Mouse (Mus musculus) kidney, postnatal 0 days (tissue): ENCODE results near the gene Gm37240. TPM values are rescaled to one million over a fixed set of nuclear protein-coding genes. Genes with fewer than 3 reads are reported as not detected.
A peak's percentile ranks its signal among the peaks of the same experiment; 100 is the strongest.

Source experiments
- ATAC-seq: fragments of 200-750 bp; cut with Nextera tagmentation; replicated peaks from 2 replicates; pipeline ENCODE4 v1.8.0; 2017; ENCODE audit warnings: low read depth, moderate number of reproducible peaks, moderate TSS enrichment, moderate library complexity; ENCODE audit not compliant: low FRiP score
- DNase-seq: peaks from one replicate; pipeline ENCODE4 v3.0.0-alpha.2; 2016; ENCODE audit warnings: low spot score
- H3K27ac ChIP-seq: fragments of 300-500 bp; sonication (generic); 2 replicates; pipeline ENCODE4 v1.5.1; 2014; ENCODE audit warnings: mild to moderate bottlenecking
- H3K27me3 ChIP-seq: fragments of 300-500 bp; sonication (generic); 2 replicates; pipeline ENCODE4 v1.6.1; 2014; ENCODE audit warnings: low read length, mixed read lengths; ENCODE audit not compliant: insufficient read depth
- H3K36me3 ChIP-seq: fragments of 300-500 bp; sonication (generic); 2 replicates; pipeline ENCODE4 v1.6.1; 2014; ENCODE audit warnings: low read length, mixed read lengths; ENCODE audit not compliant: insufficient read depth
- H3K4me1 ChIP-seq: fragments of 300-500 bp; sonication (generic); replicated peaks from 2 replicates; pipeline ENCODE4 v1.6.1; 2014; ENCODE audit warnings: antibody characterized with exemption, low read length, mixed read lengths; ENCODE audit not compliant: insufficient read depth
- H3K4me2 ChIP-seq: fragments of 300-500 bp; sonication (generic); 2 replicates; pipeline ENCODE4 v1.6.1; 2014; ENCODE audit warnings: mild to moderate bottlenecking, low read length, moderate library complexity, mixed read lengths
- H3K4me3 ChIP-seq: fragments of 300-500 bp; sonication (generic); replicated peaks from 2 replicates; pipeline ENCODE4 v1.5.1; 2014; ENCODE audit warnings: low read depth, low read length
- H3K9ac ChIP-seq: fragments of 300-500 bp; sonication (generic); 2 replicates; pipeline ENCODE4 v1.6.1; 2014; ENCODE audit warnings: low read depth, low read length
- H3K9me3 ChIP-seq: fragments of 300-500 bp; sonication (generic); replicated peaks from 2 replicates; pipeline ENCODE4 v1.6.1; 2016; ENCODE audit warnings: low read length, inconsistent platforms, mixed read lengths
- CTCF ChIP-seq: IDR thresholded peaks from 2 replicates; pipeline ENCODE4 v1.5.1; 2016; ENCODE audit warnings: antibody characterized with exemption, low read depth, mild to moderate bottlenecking, moderate library complexity
- WGBS: fragments of 180-500 bp; shearing (Covaris S2); extraction: QIAGEN DNeasy Blood & Tissue Kit; methylation state at CpG from one replicate; pipeline ENCODE4 v1.1.7; 2014; 5-methylcytosine and 5-hydroxymethylcytosine counted together
- polyA plus RNA-seq: library from polyadenylated mRNA; unstranded; fragments of >200 nt; fragmentation: Nextera tagmentation; extraction: Ambion mirVana; gene quantifications from 2 replicates; pipeline ENCODE4 v1.2.1, GENCODE M21; 2015

Gene Gm37240
- polyA plus RNA-seq, 1 experiment from 2014 or later: 10.8 TPM

DNA sequence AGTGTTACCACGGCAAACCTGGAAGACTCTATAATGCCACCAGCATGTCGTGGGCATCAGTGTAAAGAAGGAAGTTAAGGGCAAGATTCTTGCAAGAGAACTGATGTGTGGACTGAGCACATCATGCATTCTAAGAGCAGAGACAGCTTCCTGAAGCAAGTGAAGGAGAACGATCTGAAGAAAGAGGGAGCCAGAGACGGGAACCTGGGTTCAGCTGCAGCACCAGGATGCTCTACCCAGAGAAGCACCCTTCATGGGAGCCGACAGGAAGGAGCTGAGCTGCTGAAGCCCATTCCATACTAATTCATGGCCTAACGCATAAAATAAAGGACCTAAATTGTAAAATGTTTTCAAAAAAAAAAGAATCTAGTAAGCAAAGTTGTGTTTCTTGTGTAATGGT lies 27.5 kb upstream of the Gm37240 start:
- Histone ChIP-seq H3K4me1 (0 out of 2 replicates have a peak, but pooled peaks cover 7% of the 10 kb centered on the region), H3K36me3 (no peaks in the 10 kb centered on the region), H3K9ac (no peak overlapping the region), H3K9me3 (no peaks in the 10 kb centered on the region), H3K27ac (no peak overlapping the region), H3K4me3 (no peak overlapping the region), H3K27me3 (no peaks in the 10 kb centered on the region), H3K4me2 (no peak overlapping the region)
- 93% methylated on average over 6 of the region's 6 CpGs for WGBS
- no peak for TF ChIP-seq CTCF
- DNase-seq (no peak), ATAC-seq (no peak)

GRCm38 (mm10) chr3:85907136-85907535 lies 19.8 kb upstream of the Gm37240 start:
- no peak for ATAC-seq
- Histone ChIP-seq H3K27ac (no peak overlapping the region), H3K4me3 (no peak overlapping the region), H3K4me1 (0 out of 2 replicates have a peak, but pooled peaks cover 7% of the 10 kb centered on the region), H3K4me2 (no peak overlapping the region), H3K9ac (no peak overlapping the region), H3K27me3 (no peaks in the 10 kb centered on the region), H3K36me3 (no peaks in the 10 kb centered on the region), H3K9me3 (no peaks in the 10 kb centered on the region)
- DNase-seq: no peak
- no peak for TF ChIP-seq CTCF
- WGBS: 78% methylated on average over 7 of the region's 7 CpGs

- H3K4me1 ChIP-seq: no peaks in the 10 kb centered on the region
- DNase-seq (no peak), ATAC-seq (no peak)
- no peaks in the 10 kb centered on the region for H3K9me3 ChIP-seq
- no peak overlapping the region for H3K4me2 ChIP-seq
- no peak for TF ChIP-seq CTCF
- H3K36me3 ChIP-seq: no peaks in the 10 kb centered on the region
- H3K27me3 ChIP-seq: no peaks in the 10 kb centered on the region
- H3K4me3 ChIP-seq: no peak overlapping the region
- H3K9ac ChIP-seq: no peak overlapping the region
- no peak overlapping the region for H3K27ac ChIP-seq
Observed at GRCm38 (mm10) chr3:85904371-85904770, 17.1 kb upstream of the Gm37240 start.

GRCm38 (mm10) chr3:85895020-85895419 lies 7.7 kb upstream of the Gm37240 start:
- Histone ChIP-seq H3K4me3 (no peak overlapping the region), H3K27me3 (no peaks in the 10 kb centered on the region), H3K27ac (no peak overlapping the region), H3K36me3 (no peaks in the 10 kb centered on the region), H3K4me2 (no peak overlapping the region), H3K9me3 (no peaks in the 10 kb centered on the region), H3K4me1 (no peaks in the 10 kb centered on the region), H3K9ac (no peak overlapping the region)
- TF ChIP-seq CTCF: no peak
- DNase-seq: no peak
- ATAC-seq: no peak
- WGBS: 96% methylated on average over 5 of the region's 5 CpGs

DNA sequence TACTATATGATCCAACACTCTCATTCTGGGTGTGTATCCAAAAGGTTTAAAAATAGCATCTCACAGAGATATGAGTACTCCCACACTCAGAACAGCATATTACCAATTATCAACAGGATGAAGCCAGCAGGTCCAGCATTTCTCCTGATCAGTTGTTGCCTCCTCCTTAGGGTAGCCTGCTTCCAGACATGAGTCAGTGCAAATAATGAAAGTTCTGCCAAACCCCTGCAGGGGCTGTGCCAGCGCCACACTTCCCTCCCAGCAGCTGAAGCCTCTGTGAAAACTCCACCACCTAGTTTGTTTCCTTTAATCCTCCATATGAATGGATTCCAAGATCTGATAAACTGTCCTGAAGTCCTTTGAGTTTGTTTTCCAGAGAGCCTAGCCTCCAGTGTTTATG lies 4.3 kb upstream of the Gm37240 start:
- ATAC-seq: no peak
- 55% methylated on average over 1 of the region's 1 CpGs for WGBS
- no peaks in the 10 kb centered on the region for H3K36me3 ChIP-seq

DNA sequence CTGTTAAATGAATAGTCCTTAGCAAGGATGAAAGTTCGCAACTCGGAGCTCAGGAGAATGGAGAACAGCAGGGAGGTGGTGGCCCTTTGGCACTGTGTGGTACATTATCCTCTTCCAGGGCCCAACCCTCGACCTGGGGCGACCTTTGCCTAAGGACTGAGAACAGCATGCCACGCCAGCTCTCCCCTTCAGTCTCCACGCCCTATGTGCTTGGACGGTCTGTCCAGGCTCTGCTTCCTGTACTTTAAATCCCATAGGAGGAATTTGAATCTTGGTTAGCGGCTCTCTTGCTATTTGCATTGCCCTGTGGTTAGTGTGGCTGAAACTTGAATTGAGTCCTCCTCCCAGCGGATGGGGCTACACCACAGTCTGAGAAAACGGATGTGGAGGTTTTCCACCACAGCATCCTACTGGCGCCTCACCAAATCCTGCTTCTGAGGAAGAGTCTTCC lies 928 bp upstream of the Gm37240 start:
- H3K36me3 ChIP-seq: no peaks in the 10 kb centered on the region
- TF ChIP-seq CTCF: peak; percentile 21; the same call in 1 of the 2 replicates
- H3K4me3 ChIP-seq: peak overlapping the region; percentile 61
- H3K9me3 ChIP-seq: no peaks in the 10 kb centered on the region
- H3K9ac ChIP-seq: peak overlapping the region; percentile 78; the same call in 1 of the 2 replicates
- 0 out of 2 replicates have a peak, but pooled peaks cover 3% of the 10 kb centered on the region for H3K4me1 ChIP-seq
- ATAC-seq: peak; percentile 23
- no peaks in the 10 kb centered on the region for H3K27me3 ChIP-seq
- H3K27ac ChIP-seq: peak overlapping the region; percentile 78
- 9% methylated on average over 11 of the region's 11 CpGs for WGBS
- peak overlapping the region; percentile 84 for H3K4me2 ChIP-seq
- DNase-seq: peak; percentile 58

More for the DNA sequence above, 4.3 kb upstream of the Gm37240 start:
- Histone ChIP-seq H3K4me1 (0 out of 2 replicates have a peak, but pooled peaks cover 3% of the 10 kb centered on the region), H3K4me2 (no peak overlapping the region), H3K27ac (no peak overlapping the region), H3K4me3 (no peak overlapping the region), H3K9me3 (no peaks in the 10 kb centered on the region), H3K9ac (no peak overlapping the region), H3K27me3 (no peaks in the 10 kb centered on the region)
- no peak for TF ChIP-seq CTCF
- DNase-seq: no peak

DNA sequence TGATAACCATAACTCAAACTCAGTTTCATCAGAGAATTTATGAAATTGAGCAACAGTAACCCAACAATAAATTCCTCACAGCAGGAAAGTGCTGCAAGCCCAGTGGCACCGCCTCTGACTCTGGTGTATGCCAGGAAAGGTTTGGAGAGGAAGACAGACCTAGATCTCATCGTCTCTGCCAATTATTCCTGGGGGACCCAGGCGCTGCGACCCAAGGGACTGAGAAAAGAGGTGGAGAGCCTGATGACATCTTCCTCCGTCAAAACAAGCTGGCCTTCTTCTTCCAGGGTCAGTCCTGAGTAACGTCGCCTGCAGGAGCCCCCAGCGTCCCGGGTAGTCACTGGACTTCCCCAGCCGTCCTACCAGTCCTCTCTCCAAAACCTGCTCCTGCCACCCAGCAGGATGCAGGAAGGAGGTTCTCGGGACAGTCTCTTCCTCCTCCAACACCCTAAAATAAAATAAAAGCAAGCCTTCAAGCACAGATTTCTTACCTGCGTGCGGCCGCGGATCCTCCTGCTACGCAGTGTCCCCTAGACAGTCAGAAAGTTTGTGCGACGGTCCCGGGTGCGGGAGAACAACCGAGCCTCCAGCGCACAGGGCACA lies 581 bp downstream of the Gm37240 start:
- Histone ChIP-seq H3K4me3 (peak overlapping the region; percentile 61), H3K9me3 (no peaks in the 10 kb centered on the region), H3K4me2 (peak overlapping the region; percentile 84), H3K36me3 (no peaks in the 10 kb centered on the region), H3K9ac (peak overlapping the region; percentile 78), H3K27me3 (no peaks in the 10 kb centered on the region), H3K4me1 (0 out of 2 replicates have a peak, but pooled peaks cover 3% of the 10 kb centered on the region), H3K27ac (peak overlapping the region; percentile 81)
- peak; percentile 31 for DNase-seq
- ATAC-seq: 0 out of 2 replicates have a peak, but pooled peaks have one; percentile 3
- TF ChIP-seq CTCF: no peak
- 3% methylated on average over 22 of the region's 22 CpGs for WGBS
